Comparison of ENCODE assay signal across 26 mouse cellular contexts in the genomic region with DNA sequence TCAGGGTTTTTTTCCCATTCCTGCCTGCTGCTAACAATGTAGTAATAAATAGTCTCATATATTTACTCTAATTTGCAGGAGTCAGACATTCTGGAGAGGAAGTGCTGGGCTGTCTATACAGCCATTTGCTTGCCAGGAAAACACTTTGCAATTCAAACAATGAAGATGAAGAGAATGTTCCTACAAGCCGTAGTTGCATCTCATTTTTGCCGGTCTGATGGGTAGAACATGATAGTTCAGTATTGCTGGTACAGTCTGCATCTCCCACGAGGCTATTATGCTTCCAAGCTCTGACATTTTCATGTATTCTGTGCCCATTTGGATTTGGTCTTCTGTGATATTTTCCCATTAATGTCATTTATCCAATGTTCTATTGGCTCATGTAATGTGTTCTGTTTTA.
"Had no signal": no experiment of that assay in that cellular context is flagged by ENCODE, and none has a peak within 500 bp of the region (broad histone marks: within the 10 kb centered on the region; RNA-seq: fewer than 3 reads in every experiment).

No protein-coding gene starts in this region.

- H3K36me3 ChIP-seq: heart, embryonic 10.5 days; heart, embryonic 13.5 days; heart, embryonic 15.5 days; hindbrain, embryonic 13.5 days; kidney, embryonic 15.5 days; limb, embryonic 10.5 days; limb, embryonic 12.5 days; liver, embryonic 13.5 days; liver, embryonic 15.5 days had no signal

- H3K27ac ChIP-seq: heart, embryonic 10.5 days; heart, embryonic 13.5 days; heart, embryonic 15.5 days; hindbrain, embryonic 13.5 days; hindbrain, postnatal 0 days; kidney, embryonic 15.5 days; kidney, postnatal 0 days; layer of hippocampus, adult 2 months; left cerebral cortex, adult 2 months; limb, embryonic 10.5 days; limb, embryonic 12.5 days; liver, embryonic 13.5 days; liver, embryonic 15.5 days had no signal

- H3K27me3 ChIP-seq: heart, embryonic 13.5 days; heart, embryonic 15.5 days; hindbrain, embryonic 13.5 days; kidney, embryonic 15.5 days; limb, embryonic 12.5 days; liver, embryonic 13.5 days; liver, embryonic 15.5 days had no signal

- H3K4me3 ChIP-seq: heart, embryonic 10.5 days; heart, embryonic 13.5 days; heart, embryonic 15.5 days; hindbrain, embryonic 13.5 days; kidney, embryonic 15.5 days; layer of hippocampus, adult 2 months; left cerebral cortex, adult 2 months; limb, embryonic 10.5 days; limb, embryonic 12.5 days; liver, embryonic 13.5 days; liver, embryonic 15.5 days had no signal

- ATAC-seq: hindbrain, postnatal 0 days; intestine, embryonic 16.5 days had no signal

- H3K9ac ChIP-seq: heart, embryonic 13.5 days; heart, embryonic 15.5 days; hindbrain, embryonic 13.5 days; kidney, embryonic 15.5 days; limb, embryonic 12.5 days; liver, embryonic 13.5 days; liver, embryonic 15.5 days had no signal

- H3K4me1 ChIP-seq: heart, embryonic 10.5 days; heart, embryonic 13.5 days; heart, embryonic 15.5 days; hindbrain, embryonic 13.5 days; kidney, embryonic 15.5 days; limb, embryonic 10.5 days; limb, embryonic 12.5 days; liver, embryonic 13.5 days; liver, embryonic 15.5 days had no signal

- DNase-seq: gastrocnemius, postnatal 14 days; gastrocnemius, postnatal 36 days; heart, adult 18-20 months; heart, postnatal 14 days; heart, postnatal 36 days; kidney, adult 11 months; kidney, adult 2 months; kidney, adult 9 months; kidney, postnatal 14 days; kidney, postnatal 4 days; liver; liver, embryonic 13.5 days had no signal

- H3K4me2 ChIP-seq: heart, embryonic 13.5 days; heart, embryonic 15.5 days; hindbrain, embryonic 13.5 days; kidney, embryonic 15.5 days; limb, embryonic 12.5 days; liver, embryonic 11.5 days; liver, embryonic 13.5 days; liver, embryonic 15.5 days had no signal

- H3K9me3 ChIP-seq: heart, embryonic 10.5 days; heart, embryonic 13.5 days; heart, embryonic 15.5 days; hindbrain, embryonic 13.5 days; kidney, embryonic 15.5 days; limb, embryonic 10.5 days; limb, embryonic 12.5 days; liver, embryonic 13.5 days; liver, embryonic 15.5 days had no signal
